Mouse (Mus musculus): ENCODE measurements at regions not wholly inside any gene's neighbourhood (a gene's known extent, or its start where the extent isn't known, plus 50 kb on each side); places are given as distances from the start of the nearest gene placed in this dataset.

DNA sequence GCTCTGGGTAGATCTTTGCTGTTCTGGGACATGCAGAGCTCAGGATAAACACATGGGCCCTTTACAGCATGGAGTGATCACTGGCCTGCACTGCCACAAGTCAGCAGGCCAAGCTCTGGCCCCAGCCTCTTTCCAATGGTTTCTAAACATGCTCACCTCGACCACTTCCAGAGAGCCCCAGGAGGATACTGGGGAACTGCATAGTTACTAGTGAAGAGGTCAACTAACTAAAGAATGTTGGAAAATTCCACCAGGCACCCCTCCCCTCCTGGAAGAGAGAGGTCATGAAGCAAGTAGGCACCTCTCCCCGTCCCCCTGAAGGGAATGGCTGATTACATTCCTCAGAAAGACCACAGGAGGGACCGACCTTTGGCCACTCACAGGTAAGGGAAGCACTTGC is 98.7 kb downstream of the Elovl4 start:
- TF ChIP-seq CTCF (IDR thresholded peaks at IDR 0.05; ENCODE audit: low read depth) (no peak), EP300 (IDR thresholded peaks at IDR 0.05; ENCODE audit: low read depth) (no peak)
